Comparison of ENCODE assay signal across 31 mouse cellular contexts in genomic region chr2:145333466-145333865, GRCm38 (mm10).
"Had no signal": no experiment of that assay in that cellular context is flagged by ENCODE, and none has a peak within 500 bp of the region (broad histone marks: within the 10 kb centered on the region; RNA-seq: fewer than 3 reads in every experiment).

No protein-coding gene starts in this region.

- H3K4me1 ChIP-seq: heart, embryonic 12.5 days; heart, embryonic 15.5 days; hindbrain, embryonic 10.5 days; hindbrain, embryonic 12.5 days; hindbrain, embryonic 13.5 days; hindbrain, embryonic 15.5 days; intestine, embryonic 15.5 days; kidney, embryonic 15.5 days had no signal

- H3K9me3 ChIP-seq: heart, embryonic 12.5 days; heart, embryonic 13.5 days; heart, embryonic 15.5 days; hindbrain, embryonic 10.5 days; hindbrain, embryonic 12.5 days; hindbrain, embryonic 13.5 days; hindbrain, embryonic 15.5 days; intestine, embryonic 15.5 days; kidney, embryonic 15.5 days had no signal

- H3K4me2 ChIP-seq: heart, embryonic 11.5 days; heart, embryonic 12.5 days; heart, embryonic 13.5 days; heart, embryonic 15.5 days; hindbrain, embryonic 12.5 days; hindbrain, embryonic 13.5 days; hindbrain, embryonic 14.5 days; hindbrain, embryonic 15.5 days; intestine, embryonic 15.5 days; kidney, embryonic 15.5 days had no signal

- DNase-seq: heart, postnatal 10 days; heart, postnatal 14 days; heart, postnatal 36 days; heart, postnatal 4 days; kidney, adult 11 months; kidney, adult 18-20 months; kidney, adult 2 months; kidney, adult 8-10 months; kidney, adult 9 months; kidney, postnatal 10 days; kidney, postnatal 14 days; kidney, postnatal 25 days; kidney, postnatal 36 days; kidney, postnatal 4 days; layer of hippocampus, adult 9-11 months; layer of hippocampus, postnatal 36 days had no signal

- H3K4me3 ChIP-seq: heart, embryonic 12.5 days; heart, embryonic 13.5 days; heart, embryonic 15.5 days; hindbrain, embryonic 10.5 days; hindbrain, embryonic 12.5 days; hindbrain, embryonic 13.5 days; hindbrain, embryonic 15.5 days; intestine, embryonic 15.5 days; kidney, embryonic 15.5 days; layer of hippocampus, adult 2 months; left cerebral cortex, adult 2 months had no signal

- H3K36me3 ChIP-seq: heart, embryonic 12.5 days; heart, embryonic 13.5 days; heart, embryonic 15.5 days; hindbrain, embryonic 10.5 days; hindbrain, embryonic 12.5 days; hindbrain, embryonic 13.5 days; hindbrain, embryonic 15.5 days; intestine, embryonic 15.5 days; kidney, embryonic 15.5 days had no signal

- H3K9ac ChIP-seq: heart, embryonic 12.5 days; heart, embryonic 13.5 days; heart, embryonic 15.5 days; hindbrain, embryonic 12.5 days; hindbrain, embryonic 13.5 days; hindbrain, embryonic 14.5 days; hindbrain, embryonic 15.5 days; intestine, embryonic 15.5 days; kidney, embryonic 15.5 days had no signal

- H3K27ac ChIP-seq: heart, embryonic 13.5 days; heart, embryonic 15.5 days; hindbrain, embryonic 10.5 days; hindbrain, embryonic 12.5 days; hindbrain, embryonic 13.5 days; hindbrain, embryonic 14.5 days; hindbrain, embryonic 15.5 days; hindbrain, postnatal 0 days; intestine, embryonic 15.5 days; kidney, embryonic 15.5 days; kidney, postnatal 0 days; layer of hippocampus, adult 2 months; left cerebral cortex, adult 2 months had no signal

- H3K27me3 ChIP-seq: heart, embryonic 12.5 days; heart, embryonic 13.5 days; heart, embryonic 15.5 days; hindbrain, embryonic 12.5 days; hindbrain, embryonic 13.5 days; hindbrain, embryonic 15.5 days; intestine, embryonic 15.5 days; kidney, embryonic 15.5 days had no signal
